Mouse (Mus musculus) heart, embryonic 15.5 days (tissue): ENCODE measurements around the gene Rpap1. TPM values are rescaled to one million over a fixed set of nuclear protein-coding genes. Genes with fewer than 3 reads are reported as not detected.

Experiments used
- ATAC-seq: fragments of 200-750 bp; cut with Nextera tagmentation; replicated peaks from 2 replicates; pipeline ENCODE4 v1.8.0; 2017; ENCODE audit warnings: low read depth, moderate TSS enrichment; ENCODE audit not compliant: insufficient number of reproducible peaks, insufficient read depth, low FRiP score
- H3K27ac ChIP-seq: fragments of 300-500 bp; sonication (generic); 2 replicates; pipeline ENCODE4 v1.5.1; 2015; ENCODE audit warnings: mild to moderate bottlenecking, inconsistent platforms
- H3K27me3 ChIP-seq: fragments of 300-500 bp; sonication (generic); 2 replicates; pipeline ENCODE4 v1.6.1; 2015; ENCODE audit warnings: inconsistent platforms
- H3K36me3 ChIP-seq: fragments of 300-500 bp; sonication (generic); 2 replicates; pipeline ENCODE4 v1.6.1; 2015; ENCODE audit warnings: mild to moderate bottlenecking, inconsistent platforms
- H3K4me1 ChIP-seq: fragments of 300-500 bp; sonication (generic); replicated peaks from 2 replicates; pipeline ENCODE4 v1.6.1; 2015; ENCODE audit warnings: inconsistent platforms
- H3K4me2 ChIP-seq: fragments of 300-500 bp; sonication (generic); 2 replicates; pipeline ENCODE4 v1.6.1; 2015; ENCODE audit warnings: inconsistent platforms, mild to moderate bottlenecking, moderate library complexity
- H3K4me3 ChIP-seq: fragments of 300-500 bp; sonication (generic); 2 replicates; pipeline ENCODE4 v1.5.1; 2015; ENCODE audit warnings: mild to moderate bottlenecking, inconsistent platforms
- H3K9ac ChIP-seq: fragments of 300-500 bp; sonication (generic); 2 replicates; pipeline ENCODE4 v1.6.1; 2015; ENCODE audit warnings: mild to moderate bottlenecking, inconsistent platforms
- H3K9me3 ChIP-seq: fragments of 300-500 bp; sonication (generic); replicated peaks from 2 replicates; pipeline ENCODE4 v1.6.1; 2016; ENCODE audit warnings: inconsistent platforms
- WGBS: fragments of 180-500 bp; shearing (Covaris S2); methylation state at CpG from one replicate; pipeline ENCODE4 v1.1.7; 2015; ENCODE audit warnings: mixed read lengths; 5-methylcytosine and 5-hydroxymethylcytosine counted together
- polyA plus RNA-seq: library from polyadenylated mRNA; unstranded; fragments of >200 nt; fragmentation: Nextera tagmentation; extraction: Ambion mirVana; gene quantifications from 2 replicates; pipeline ENCODE4 v1.2.1, GENCODE M21; 2015

Rpap1 gene
- polyA plus RNA-seq, 1 experiment from 2014 or later: 15.4 TPM

DNA sequence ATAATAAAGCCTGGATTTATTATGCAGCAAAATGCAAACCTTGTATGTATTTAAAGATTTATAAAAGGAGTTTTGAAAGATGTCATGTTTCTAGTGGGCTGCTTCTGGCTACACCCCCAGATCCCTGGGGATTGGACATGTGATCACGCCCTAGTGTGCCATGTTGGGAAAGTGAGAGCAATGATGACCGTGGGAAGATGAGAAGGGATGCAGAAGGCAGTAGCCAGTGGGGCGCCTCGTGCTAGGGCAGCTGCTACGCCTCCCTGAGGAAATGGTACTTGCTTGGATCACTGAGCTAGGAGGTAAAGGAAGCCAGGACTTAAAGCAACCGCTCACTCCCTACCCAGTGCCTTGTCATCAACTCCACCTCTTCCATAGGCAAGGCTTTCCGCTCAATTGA is 39.8 kb downstream of the Rpap1 start:
- Histone ChIP-seq H3K36me3 (no peaks in the 10 kb centered on the region), H3K27me3 (peaks cover 57% of the 10 kb centered on the region), H3K9me3 (no peaks in the 10 kb centered on the region), H3K9ac (no peak overlapping the region), H3K4me2 (no peak overlapping the region), H3K27ac (no peak overlapping the region), H3K4me3 (no peak overlapping the region), H3K4me1 (peaks cover 27% of the 10 kb centered on the region)
- 74% methylated on average over 7 of the region's 7 CpGs for whole genome bisulfite sequencing
- ATAC-seq: no peak

DNA sequence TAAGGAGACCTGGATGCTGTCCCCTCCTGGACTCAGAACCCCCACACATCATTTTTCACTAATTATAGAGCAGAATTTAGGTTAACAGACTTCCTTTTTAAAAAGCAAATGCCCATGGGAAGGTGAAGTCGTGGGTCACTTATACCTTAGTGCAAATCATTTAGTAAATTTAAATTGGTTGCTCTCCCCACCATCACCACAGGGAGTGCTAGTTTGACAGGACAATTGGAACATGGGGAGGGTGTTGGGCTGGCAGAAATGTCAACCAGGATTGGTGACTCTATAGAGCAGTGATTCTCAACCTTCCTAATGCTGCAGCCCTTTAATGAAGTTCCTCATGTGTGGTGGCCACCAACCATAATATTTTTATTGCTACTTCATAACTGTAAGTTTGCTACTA is 42.1 kb downstream of the Rpap1 start:
- Histone ChIP-seq H3K9ac (no peak overlapping the region), H3K4me2 (peak overlapping the region; percentile 99)

DNA sequence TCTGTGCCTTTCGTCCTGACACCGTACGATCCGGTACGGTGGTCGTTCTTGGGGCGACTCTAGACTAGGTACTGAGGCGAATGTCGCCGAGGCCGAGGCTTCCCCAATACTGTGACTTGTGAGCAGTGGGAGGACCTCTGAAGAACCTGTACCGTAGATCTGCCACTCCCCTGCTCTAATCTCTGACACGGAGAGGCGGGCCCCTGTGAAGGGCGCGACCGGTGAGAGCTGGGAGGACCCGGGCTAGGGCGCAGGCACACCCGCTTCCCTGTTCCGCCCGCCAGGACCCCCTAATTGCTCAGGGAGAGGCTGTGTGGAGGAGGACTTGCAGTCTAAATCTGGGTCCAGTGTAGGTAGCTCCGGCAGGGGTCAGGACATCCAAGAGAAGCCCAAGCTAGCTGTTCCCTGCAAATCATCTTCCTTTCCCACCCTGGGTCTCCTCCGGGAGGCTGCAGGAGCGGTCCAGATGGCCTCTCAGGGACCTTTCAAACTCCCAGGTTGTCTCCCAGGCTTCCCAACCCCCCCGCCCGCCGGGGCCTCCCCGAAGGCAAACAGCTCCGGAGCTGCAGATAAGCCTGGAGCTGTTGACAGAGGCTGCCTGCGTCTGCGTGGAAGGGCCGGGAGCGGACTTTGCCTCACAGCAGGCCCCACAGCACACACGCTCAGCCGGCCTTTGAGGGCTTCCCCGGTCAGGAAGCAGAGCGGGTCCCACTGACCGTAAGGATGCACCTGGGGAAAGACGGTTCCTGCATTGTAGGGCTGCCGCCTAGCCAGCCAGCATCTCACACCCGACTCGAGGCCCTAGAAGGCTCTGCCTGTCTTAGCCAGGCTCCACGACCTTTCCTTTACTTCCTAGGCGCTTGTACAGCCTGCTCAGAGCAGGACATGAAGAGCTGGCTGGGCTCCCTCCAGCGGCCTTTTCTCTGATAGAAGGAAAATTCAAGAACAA is 42.9 kb downstream of the Rpap1 start:
- peak overlapping the region; percentile 40; the same call in 1 of the 2 replicates for H3K9ac ChIP-seq
- 4% methylated on average over 46 of the region's 46 CpGs for WGBS
- ATAC-seq: peak; percentile 20; the same call in 1 of the 2 replicates
- peak overlapping the region; percentile 63 for H3K27ac ChIP-seq
- peaks cover 28% of the 10 kb centered on the region for H3K27me3 ChIP-seq
- peaks cover 37% of the 10 kb centered on the region for H3K4me1 ChIP-seq
- no peaks in the 10 kb centered on the region for H3K9me3 ChIP-seq
- no peaks in the 10 kb centered on the region for H3K36me3 ChIP-seq
- H3K4me2 ChIP-seq: peak overlapping the region; percentile 99
- peak overlapping the region; percentile 37 for H3K4me3 ChIP-seq

More for the DNA sequence above, 42.1 kb downstream of the Rpap1 start:
- Histone ChIP-seq H3K27me3 (peaks cover 36% of the 10 kb centered on the region), H3K4me1 (peaks cover 37% of the 10 kb centered on the region), H3K4me3 (peak overlapping the region; percentile 37; the same call in 1 of the 2 replicates), H3K27ac (no peak overlapping the region), H3K36me3 (no peaks in the 10 kb centered on the region), H3K9me3 (no peaks in the 10 kb centered on the region)
- 3% methylated on average over 1 of the region's 1 CpGs for WGBS
- ATAC-seq: no peak

DNA sequence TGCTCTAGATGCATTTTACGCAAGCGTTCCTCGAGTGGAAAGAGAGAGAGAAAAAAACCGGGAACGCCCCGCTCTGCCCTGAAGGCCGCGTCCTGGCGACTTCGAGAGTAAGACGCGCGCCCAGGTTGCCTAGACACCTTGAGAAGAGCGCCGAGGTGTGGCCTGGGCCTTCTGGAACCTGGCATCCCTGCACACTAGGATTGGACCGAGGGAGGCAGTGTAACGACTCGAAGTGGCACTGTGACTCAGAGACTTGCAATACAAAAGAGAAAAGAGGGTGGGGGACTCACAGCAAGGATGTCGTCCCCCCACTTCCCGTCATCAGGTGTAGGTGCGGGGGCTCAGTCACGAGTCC is 43.6 kb downstream of the Rpap1 start:
- peak overlapping the region; percentile 37 for H3K4me3 ChIP-seq
- ATAC-seq: no peak
- peaks cover 22% of the 10 kb centered on the region for H3K27me3 ChIP-seq
- peaks cover 37% of the 10 kb centered on the region for H3K4me1 ChIP-seq
- no peaks in the 10 kb centered on the region for H3K9me3 ChIP-seq
- peak overlapping the region; percentile 40; the same call in 1 of the 2 replicates for H3K9ac ChIP-seq
- WGBS: 16% methylated on average over 22 of the region's 22 CpGs
- no peaks in the 10 kb centered on the region for H3K36me3 ChIP-seq
- H3K4me2 ChIP-seq: peak overlapping the region; percentile 99
- no peak overlapping the region for H3K27ac ChIP-seq

DNA sequence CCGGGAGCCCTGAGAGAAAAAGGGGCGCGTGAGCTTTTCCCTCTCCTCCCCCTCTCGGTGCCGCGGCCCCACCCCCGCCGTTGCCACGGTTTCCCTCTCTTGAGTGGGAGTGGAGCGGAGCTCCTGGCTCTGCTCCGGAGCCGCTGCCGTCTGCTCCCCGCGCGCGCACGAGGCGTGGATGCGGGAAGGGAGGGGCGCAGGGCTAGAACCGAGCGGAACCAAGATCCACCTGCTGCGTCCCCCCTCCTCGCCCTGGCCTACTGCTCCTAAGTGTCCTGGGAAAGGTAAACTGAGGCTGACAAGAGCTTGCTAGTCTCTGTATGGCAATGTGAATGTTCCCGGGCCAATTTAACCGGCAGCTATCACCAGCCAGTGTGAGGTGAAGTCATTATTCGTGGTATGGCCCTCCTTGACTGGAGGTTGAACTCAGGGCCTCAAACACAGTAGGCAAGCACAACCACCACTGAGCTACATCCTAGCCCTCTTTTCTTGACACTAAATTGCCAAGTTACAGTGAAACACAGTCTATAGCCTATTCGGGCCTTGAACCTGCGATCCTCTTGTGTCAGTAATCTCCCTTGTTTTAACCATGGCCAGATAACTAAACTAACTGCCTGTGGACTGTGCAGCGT is 44.0 kb downstream of the Rpap1 start:
- no peaks in the 10 kb centered on the region for H3K36me3 ChIP-seq
- no peak overlapping the region for H3K27ac ChIP-seq
- H3K9ac ChIP-seq: peak overlapping the region; percentile 73
- 11% methylated on average over 30 of the region's 31 CpGs for WGBS
- no peak for ATAC-seq
- H3K4me1 ChIP-seq: peaks cover 37% of the 10 kb centered on the region
- H3K4me3 ChIP-seq: peak overlapping the region; percentile 71
- H3K4me2 ChIP-seq: peak overlapping the region; percentile 99
- H3K27me3 ChIP-seq: peaks cover 22% of the 10 kb centered on the region
- H3K9me3 ChIP-seq: no peaks in the 10 kb centered on the region

DNA sequence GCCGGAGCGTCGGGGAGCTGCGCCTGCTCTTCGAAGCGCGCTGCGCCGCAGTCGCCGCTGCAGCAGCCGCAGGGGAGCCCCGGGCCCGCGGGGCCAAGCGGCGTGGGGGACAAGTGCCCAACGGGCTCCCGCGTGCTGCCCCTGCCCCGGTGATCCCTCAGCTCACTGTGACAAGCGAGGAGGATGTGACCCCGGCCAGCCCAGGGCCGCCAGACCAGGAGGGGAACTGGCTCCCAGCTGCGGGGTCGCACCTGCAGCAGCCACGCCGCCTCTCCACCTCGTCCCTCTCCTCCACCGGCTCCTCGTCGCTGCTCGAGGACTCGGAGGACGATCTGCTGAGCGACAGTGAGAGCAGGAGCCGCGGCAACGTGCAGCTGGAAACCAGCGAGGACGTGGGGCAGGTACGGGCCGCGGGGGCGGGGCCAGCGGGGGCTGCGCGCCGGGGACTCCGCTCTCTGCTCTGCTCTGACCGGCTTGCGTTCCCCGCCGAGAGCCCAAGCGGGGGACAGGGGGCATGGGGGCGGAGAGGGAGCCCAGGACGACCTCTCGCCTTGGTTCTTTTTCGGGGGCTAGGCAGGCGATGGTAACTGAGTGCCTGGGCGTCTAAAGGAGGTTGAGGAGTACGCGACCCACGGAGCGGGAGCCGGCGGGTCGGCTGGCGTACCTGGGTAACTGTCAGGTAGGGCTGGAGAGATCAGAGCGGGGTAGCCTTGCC is 44.7 kb downstream of the Rpap1 start:
- WGBS: under 1% methylated on average over 70 of the region's 70 CpGs
- Histone ChIP-seq H3K4me1 (peaks cover 37% of the 10 kb centered on the region), H3K27me3 (peaks cover 22% of the 10 kb centered on the region), H3K4me2 (peak overlapping the region; percentile 99), H3K9me3 (no peaks in the 10 kb centered on the region), H3K36me3 (no peaks in the 10 kb centered on the region), H3K4me3 (peak overlapping the region; percentile 71), H3K9ac (peak overlapping the region; percentile 73), H3K27ac (no peak overlapping the region; the same call in 1 of the 2 replicates)
- ATAC-seq: peak; percentile 10; the same call in 1 of the 2 replicates

DNA sequence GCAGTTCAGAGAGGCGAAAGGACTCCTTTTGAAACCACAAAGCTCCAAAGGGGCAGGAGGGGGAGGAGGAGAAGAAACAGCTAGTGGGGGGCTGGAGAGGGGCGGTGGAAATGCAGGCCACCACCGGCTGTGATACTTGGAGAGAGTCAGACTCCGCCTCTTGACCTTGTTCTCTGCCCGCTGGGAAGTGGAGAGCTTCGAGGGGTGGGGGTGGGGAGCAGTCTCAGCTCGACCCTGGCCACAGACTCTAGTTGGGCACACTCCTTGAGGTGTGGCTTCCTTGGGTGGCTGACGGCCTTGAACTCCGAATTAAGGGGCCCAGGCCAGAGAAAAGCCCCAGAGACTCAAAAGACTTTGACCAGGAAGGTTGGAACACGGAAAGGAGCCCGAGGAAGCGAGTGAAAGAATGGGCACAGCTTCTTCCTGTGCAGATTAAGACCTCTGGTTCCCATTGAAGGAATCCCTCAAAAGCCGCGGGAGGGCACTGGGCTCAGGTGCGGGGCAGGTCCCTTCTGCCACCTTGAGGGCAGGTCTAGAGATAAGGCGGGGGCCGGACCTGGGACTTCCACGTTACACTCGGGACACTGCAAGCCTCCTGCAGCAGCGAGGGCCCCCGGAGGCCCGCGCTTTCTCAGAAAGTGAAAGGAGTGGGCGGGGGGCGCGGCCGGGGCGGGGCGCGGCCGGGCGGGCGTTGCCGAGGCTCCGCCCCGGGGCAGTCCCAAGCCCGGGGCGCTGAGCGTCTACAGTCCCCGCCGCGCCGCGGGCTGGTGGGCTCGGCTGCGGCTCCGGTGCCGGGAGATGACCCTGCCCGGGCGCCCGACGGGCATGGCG is 45.5 kb downstream of the Rpap1 start, which contains the start of gene Itpka:
Itpka (plus strand) TSS at position 757 of the 831 bp plus-strand sequence.
- under 1% methylated on average over 43 of the region's 53 CpGs for WGBS
- ATAC-seq: peak; percentile 85
- Histone ChIP-seq H3K27me3 (peaks cover 22% of the 10 kb centered on the region), H3K27ac (peak within 1 kb of the TSS; percentile 88), H3K4me3 (peak within 1 kb of the TSS; percentile 71), H3K9me3 (no peaks in the 10 kb centered on the region), H3K36me3 (no peaks in the 10 kb centered on the region), H3K4me1 (peaks cover 43% of the 10 kb centered on the region), H3K4me2 (peak within 1 kb of the TSS; percentile 99), H3K9ac (peak within 1 kb of the TSS; percentile 73)

DNA sequence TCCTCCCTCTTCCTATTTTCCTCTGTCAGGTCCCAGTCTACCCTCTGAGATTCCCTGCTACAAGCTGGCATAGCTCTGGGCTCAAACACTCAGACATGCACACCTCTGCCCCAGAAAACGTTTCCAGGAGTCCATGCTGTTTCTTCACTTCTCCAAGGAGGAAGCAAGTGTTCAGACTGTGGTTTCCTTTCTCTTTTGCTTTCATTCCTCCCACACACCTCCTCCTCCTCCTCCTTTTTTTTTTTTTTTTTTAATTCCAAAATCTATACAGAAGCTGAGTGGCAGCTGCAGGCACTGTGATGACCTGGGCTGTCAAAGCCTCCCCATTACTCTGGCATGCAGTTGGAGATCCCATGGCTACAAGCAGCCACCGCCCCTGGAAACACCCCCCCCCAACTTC is 46.8 kb downstream of the Rpap1 start:
- no peak for ATAC-seq
- Histone ChIP-seq H3K9me3 (no peaks in the 10 kb centered on the region), H3K36me3 (no peaks in the 10 kb centered on the region), H3K4me2 (0 out of 2 replicates have a peak overlapping the region, but pooled peaks have one; percentile 99), H3K9ac (no peak overlapping the region), H3K4me1 (peaks cover 43% of the 10 kb centered on the region), H3K27me3 (peaks cover 19% of the 10 kb centered on the region), H3K4me3 (no peak overlapping the region), H3K27ac (no peak overlapping the region)
- 32% methylated on average over 2 of the region's 2 CpGs for WGBS

DNA sequence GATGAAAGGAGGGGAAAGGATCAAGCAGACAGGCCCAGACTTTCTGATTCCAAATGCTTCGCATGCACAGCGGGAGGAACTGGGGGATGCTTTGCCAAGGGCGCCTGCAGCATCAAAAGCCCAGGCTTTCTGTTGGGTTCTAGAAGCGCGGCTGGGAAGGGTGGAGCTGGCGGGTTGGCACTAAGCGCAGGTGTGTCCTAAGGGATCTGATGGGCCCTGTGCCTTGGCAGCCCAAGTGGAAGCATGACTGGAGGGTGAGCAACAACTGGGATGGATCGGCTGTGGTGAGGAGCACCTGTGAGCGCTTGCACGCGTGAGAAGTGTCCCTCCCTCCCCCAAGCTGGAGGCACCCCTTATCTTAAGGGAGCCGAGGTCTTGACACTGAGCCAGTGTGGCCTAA is 50.2 kb downstream of the Rpap1 start:
- H3K4me2 ChIP-seq: no peak overlapping the region

DNA sequence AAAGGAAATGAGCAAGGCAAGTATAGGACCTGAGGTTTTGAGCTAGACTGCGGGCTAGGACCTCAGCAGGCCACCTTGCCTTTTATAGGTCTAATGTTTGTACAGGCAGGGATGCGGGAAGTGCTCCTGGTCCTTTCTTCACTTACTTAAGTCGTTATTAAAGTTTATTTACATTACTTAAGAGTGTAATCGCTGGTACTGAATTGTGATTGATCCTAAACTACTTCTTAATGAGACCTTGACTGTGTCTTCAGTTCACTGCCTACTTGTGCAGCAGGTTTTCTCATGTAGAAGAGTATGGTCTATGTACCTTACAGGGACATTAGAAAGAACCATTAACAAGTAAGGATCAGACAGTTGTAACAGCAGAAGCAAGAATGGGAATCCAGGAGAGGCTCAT is 56.6 kb downstream of the Rpap1 start:
- WGBS: 90% methylated on average over 4 of the region's 4 CpGs
- H3K36me3 ChIP-seq: peaks cover 85% of the 10 kb centered on the region
- H3K4me3 ChIP-seq: no peak overlapping the region
- ATAC-seq: no peak
- H3K4me2 ChIP-seq: no peak overlapping the region
- H3K9me3 ChIP-seq: no peaks in the 10 kb centered on the region
- H3K27ac ChIP-seq: no peak overlapping the region
- H3K27me3 ChIP-seq: no peaks in the 10 kb centered on the region
- no peak overlapping the region for H3K9ac ChIP-seq
- H3K4me1 ChIP-seq: no peaks in the 10 kb centered on the region

More for the DNA sequence above, 50.2 kb downstream of the Rpap1 start:
- Histone ChIP-seq H3K27ac (no peak overlapping the region), H3K4me1 (peaks cover 13% of the 10 kb centered on the region), H3K36me3 (peaks cover 23% of the 10 kb centered on the region), H3K4me3 (no peak overlapping the region), H3K9me3 (no peaks in the 10 kb centered on the region), H3K9ac (no peak overlapping the region), H3K27me3 (no peaks in the 10 kb centered on the region)
- ATAC-seq: no peak
- 24% methylated on average over 12 of the region's 12 CpGs for WGBS
